Mouse (Mus musculus): ENCODE data around the gene Fam13c. TPM values are rescaled to one million over a fixed set of nuclear protein-coding genes. Genes with fewer than 3 reads are reported as not detected.

Fam13c gene
- polyA plus RNA-seq, 1 experiment from 2014 or later = 31.1 TPM

- Histone ChIP-seq H3K9me3 (no peaks in the 10 kb centered on the region), H3K27me3 (no peaks in the 10 kb centered on the region), H3K4me3 (replicated peaks) (no peak overlapping the region), H3K4me2 (replicated peaks) (no peak overlapping the region), H3K36me3 (peaks cover 48% of the 10 kb centered on the region), H3K4me1 (replicated peaks) (no peaks in the 10 kb centered on the region), H3K27ac (no peak overlapping the region), H3K9ac (replicated peaks) (no peak overlapping the region)
- WGBS = 71% methylated on average over 8 of the region's 8 CpGs
- ATAC-seq = no peak
Observed at GRCm38 (mm10) chr10:70533301-70533781, 93.1 kb downstream of the Fam13c start.

- WGBS = 89% methylated on average over 12 of the region's 12 CpGs
- peaks cover 54% of the 10 kb centered on the region for H3K36me3 ChIP-seq
Observed at GRCm38 (mm10) chr10:70533986-70534385, 93.7 kb downstream of the Fam13c start.

GRCm38 (mm10) chr10:70534571-70534970 lies 94.3 kb downstream of the Fam13c start:
- H3K4me2 ChIP-seq (replicated peaks) = no peak overlapping the region
- H3K36me3 ChIP-seq = peaks cover 53% of the 10 kb centered on the region
- H3K9me3 ChIP-seq = no peaks in the 10 kb centered on the region
- ATAC-seq = no peak
- no peaks in the 10 kb centered on the region for H3K4me1 ChIP-seq (replicated peaks)
- 94% methylated on average over 10 of the region's 10 CpGs for WGBS
- no peak overlapping the region for H3K9ac ChIP-seq (replicated peaks)
- no peak overlapping the region for H3K27ac ChIP-seq
- no peak overlapping the region for H3K4me3 ChIP-seq (replicated peaks)
- no peaks in the 10 kb centered on the region for H3K27me3 ChIP-seq

More at GRCm38 (mm10) chr10:70533986-70534385, 93.7 kb downstream of the Fam13c start:
- no peak overlapping the region for H3K4me3 ChIP-seq (replicated peaks)
- H3K9ac ChIP-seq (replicated peaks) = no peak overlapping the region
- H3K4me1 ChIP-seq (replicated peaks) = no peaks in the 10 kb centered on the region
- H3K27me3 ChIP-seq = no peaks in the 10 kb centered on the region
- ATAC-seq = no peak
- H3K4me2 ChIP-seq (replicated peaks) = no peak overlapping the region
- H3K27ac ChIP-seq = no peak overlapping the region
- no peaks in the 10 kb centered on the region for H3K9me3 ChIP-seq

GRCm38 (mm10) chr10:70535401-70535800 lies 95.1 kb downstream of the Fam13c start:
- no peak overlapping the region for H3K4me2 ChIP-seq (replicated peaks)
- H3K27me3 ChIP-seq = no peaks in the 10 kb centered on the region
- WGBS = 93% methylated on average over 12 of the region's 12 CpGs
- peaks cover 48% of the 10 kb centered on the region for H3K36me3 ChIP-seq
- no peak overlapping the region for H3K27ac ChIP-seq
- no peak overlapping the region for H3K9ac ChIP-seq (replicated peaks)
- ATAC-seq = no peak
- no peaks in the 10 kb centered on the region for H3K4me1 ChIP-seq (replicated peaks)
- no peaks in the 10 kb centered on the region for H3K9me3 ChIP-seq
- H3K4me3 ChIP-seq (replicated peaks) = no peak overlapping the region

GRCm38 (mm10) chr10:70537694-70538093 lies 97.4 kb downstream of the Fam13c start:
- WGBS = 91% methylated on average over 10 of the region's 10 CpGs
- Histone ChIP-seq H3K9ac (replicated peaks) (no peak overlapping the region), H3K27me3 (no peaks in the 10 kb centered on the region), H3K4me3 (replicated peaks) (no peak overlapping the region), H3K9me3 (no peaks in the 10 kb centered on the region), H3K36me3 (peaks cover 51% of the 10 kb centered on the region), H3K4me2 (replicated peaks) (no peak overlapping the region), H3K4me1 (replicated peaks) (no peaks in the 10 kb centered on the region), H3K27ac (no peak overlapping the region)
- no peak for ATAC-seq

- Histone ChIP-seq H3K27me3 (no peaks in the 10 kb centered on the region), H3K9me3 (no peaks in the 10 kb centered on the region), H3K27ac (no peak overlapping the region), H3K4me1 (replicated peaks) (no peaks in the 10 kb centered on the region), H3K4me3 (replicated peaks) (no peak overlapping the region), H3K9ac (replicated peaks) (no peak overlapping the region), H3K36me3 (peaks cover 62% of the 10 kb centered on the region), H3K4me2 (replicated peaks) (no peak overlapping the region)
- no peak for ATAC-seq
- WGBS = 93% methylated on average over 9 of the region's 9 CpGs
Observed at GRCm38 (mm10) chr10:70539251-70539650, 99.0 kb downstream of the Fam13c start.

- Histone ChIP-seq H3K9ac (replicated peaks) (no peak overlapping the region), H3K36me3 (peaks cover 64% of the 10 kb centered on the region), H3K4me1 (replicated peaks) (no peaks in the 10 kb centered on the region), H3K9me3 (no peaks in the 10 kb centered on the region), H3K27me3 (no peaks in the 10 kb centered on the region), H3K27ac (no peak overlapping the region), H3K4me2 (replicated peaks) (no peak overlapping the region), H3K4me3 (replicated peaks) (no peak overlapping the region)
- ATAC-seq = peak; percentile 60; the same call in 1 of the 2 replicates
- WGBS = 87% methylated on average over 9 of the region's 9 CpGs
Observed at GRCm38 (mm10) chr10:70540456-70541195, 100.3 kb downstream of the Fam13c start.

- H3K9ac ChIP-seq (replicated peaks) = no peak overlapping the region
- H3K4me2 ChIP-seq (replicated peaks) = no peak overlapping the region
- ATAC-seq = no peak
- H3K4me3 ChIP-seq (replicated peaks) = no peak overlapping the region
- no peaks in the 10 kb centered on the region for H3K9me3 ChIP-seq
- 74% methylated on average over 6 of the region's 6 CpGs for WGBS
- H3K36me3 ChIP-seq = peaks cover 61% of the 10 kb centered on the region
- H3K27me3 ChIP-seq = no peaks in the 10 kb centered on the region
- no peak overlapping the region for H3K27ac ChIP-seq
- H3K4me1 ChIP-seq (replicated peaks) = no peaks in the 10 kb centered on the region
Observed at GRCm38 (mm10) chr10:70542857-70543256, 102.6 kb downstream of the Fam13c start.

- peaks cover 68% of the 10 kb centered on the region for H3K36me3 ChIP-seq
Observed at GRCm38 (mm10) chr10:70552531-70552930, 112.2 kb downstream of the Fam13c start.

GRCm38 (mm10) chr10:70563636-70564035 lies 123.4 kb downstream of the Fam13c start:
- Histone ChIP-seq H3K4me1 (replicated peaks) (no peaks in the 10 kb centered on the region), H3K27ac (no peak overlapping the region), H3K9me3 (no peaks in the 10 kb centered on the region), H3K9ac (replicated peaks) (no peak overlapping the region), H3K4me3 (replicated peaks) (no peak overlapping the region), H3K27me3 (no peaks in the 10 kb centered on the region), H3K4me2 (replicated peaks) (no peak overlapping the region), H3K36me3 (peaks cover 38% of the 10 kb centered on the region)
- 25% methylated on average over 3 of the region's 3 CpGs for WGBS
- ATAC-seq = no peak

More at GRCm38 (mm10) chr10:70552531-70552930, 112.2 kb downstream of the Fam13c start:
- no peak for ATAC-seq
- Histone ChIP-seq H3K4me2 (replicated peaks) (no peak overlapping the region), H3K9me3 (no peaks in the 10 kb centered on the region), H3K27me3 (no peaks in the 10 kb centered on the region), H3K4me3 (replicated peaks) (no peak overlapping the region), H3K4me1 (replicated peaks) (no peaks in the 10 kb centered on the region), H3K9ac (replicated peaks) (no peak overlapping the region), H3K27ac (no peak overlapping the region)
- WGBS = 98% methylated on average over 3 of the region's 3 CpGs

- ATAC-seq = no peak
- no peak overlapping the region for H3K4me2 ChIP-seq (replicated peaks)
- no peak overlapping the region for H3K27ac ChIP-seq
- no peaks in the 10 kb centered on the region for H3K27me3 ChIP-seq
- no peak overlapping the region for H3K9ac ChIP-seq (replicated peaks)
- no peaks in the 10 kb centered on the region for H3K36me3 ChIP-seq
- H3K9me3 ChIP-seq = no peaks in the 10 kb centered on the region
- H3K4me3 ChIP-seq (replicated peaks) = no peak overlapping the region
- WGBS = 81% methylated on average over 7 of the region's 7 CpGs
- H3K4me1 ChIP-seq (replicated peaks) = no peaks in the 10 kb centered on the region
Observed at GRCm38 (mm10) chr10:70581556-70582211, 141.4 kb downstream of the Fam13c start.

- Histone ChIP-seq H3K36me3 (no peaks in the 10 kb centered on the region), H3K27ac (no peak overlapping the region), H3K27me3 (no peaks in the 10 kb centered on the region), H3K4me1 (replicated peaks) (no peaks in the 10 kb centered on the region), H3K9ac (replicated peaks) (no peak overlapping the region), H3K4me2 (replicated peaks) (no peak overlapping the region), H3K9me3 (no peaks in the 10 kb centered on the region), H3K4me3 (replicated peaks) (no peak overlapping the region)
- ATAC-seq = no peak
- 95% methylated on average over 1 of the region's 1 CpGs for WGBS
Observed at GRCm38 (mm10) chr10:70584171-70584570, 143.9 kb downstream of the Fam13c start.
